Mouse (Mus musculus) stomach, embryonic 16.5 days (tissue): ENCODE data around the gene Lipi. TPM values are rescaled to one million over a fixed set of nuclear protein-coding genes. Genes with fewer than 3 reads are reported as not detected.

Source experiments
- ATAC-seq: fragments of 200-750 bp; cut with Nextera tagmentation; 2 replicates; pipeline ENCODE4 v1.8.0; 2017; ENCODE audit warnings: moderate number of reproducible peaks, moderate TSS enrichment; ENCODE audit not compliant: insufficient read depth, low FRiP score
- H3K27ac ChIP-seq: fragments of 300-500 bp; sonication (generic); 2 replicates; pipeline ENCODE4 v1.5.1; 2014; ENCODE audit warnings: low read length
- H3K27me3 ChIP-seq: fragments of 300-500 bp; sonication (generic); 2 replicates; pipeline ENCODE4 v1.6.1; 2014; ENCODE audit warnings: low read length, control low read depth, mixed read lengths; ENCODE audit not compliant: control insufficient read depth, insufficient read depth
- H3K36me3 ChIP-seq: fragments of 300-500 bp; sonication (generic); 2 replicates; pipeline ENCODE4 v1.6.1; 2014; ENCODE audit warnings: low read length; ENCODE audit not compliant: control insufficient read depth, insufficient read depth
- H3K4me1 ChIP-seq: fragments of 300-500 bp; sonication (generic); 2 replicates; pipeline ENCODE4 v1.6.1; 2014; ENCODE audit warnings: low read length, control low read depth, mixed read lengths; ENCODE audit not compliant: control insufficient read depth, insufficient read depth
- H3K4me2 ChIP-seq: fragments of 300-500 bp; sonication (generic); 2 replicates; pipeline ENCODE4 v1.6.1; 2014; ENCODE audit warnings: low read depth, low read length, mixed read lengths
- H3K4me3 ChIP-seq: fragments of 300-500 bp; sonication (generic); replicated peaks from 2 replicates; pipeline ENCODE4 v1.5.1; 2014; ENCODE audit warnings: mild to moderate bottlenecking, low read length
- H3K9ac ChIP-seq: fragments of 300-500 bp; sonication (generic); 2 replicates; pipeline ENCODE4 v1.6.1; 2014; ENCODE audit warnings: low read length
- H3K9me3 ChIP-seq: fragments of 300-500 bp; sonication (generic); replicated peaks from 2 replicates; pipeline ENCODE4 v1.6.1; 2016; ENCODE audit warnings: low read length, control low read depth; ENCODE audit not compliant: control insufficient read depth
- WGBS: fragments of 180-500 bp; shearing (Covaris S2); extraction: QIAGEN DNeasy Blood & Tissue Kit; methylation state at CpG from one replicate; pipeline ENCODE4 v1.1.7; 2014; 5-methylcytosine and 5-hydroxymethylcytosine counted together
- polyA plus RNA-seq: library from polyadenylated mRNA; unstranded; fragments of >200 nt; fragmentation: Nextera tagmentation; extraction: Ambion mirVana; gene quantifications from 2 replicates; pipeline ENCODE4 v1.2.1, GENCODE M21; 2015

The Lipi gene
- polyA plus RNA-seq, 1 experiment from 2014 or later: not detected

GRCm38 (mm10) chr16:75562910-75563309 lies 23.0 kb downstream of the Lipi start:
- H3K27ac ChIP-seq: no peak overlapping the region
- no peak overlapping the region for H3K4me2 ChIP-seq
- H3K27me3 ChIP-seq: no peaks in the 10 kb centered on the region
- no peak for ATAC-seq
- H3K4me3 ChIP-seq: no peak overlapping the region
- H3K9me3 ChIP-seq: no peaks in the 10 kb centered on the region
- 76% methylated on average over 2 of the region's 2 CpGs for WGBS
- H3K9ac ChIP-seq: no peak overlapping the region
- no peaks in the 10 kb centered on the region for H3K4me1 ChIP-seq
- no peaks in the 10 kb centered on the region for H3K36me3 ChIP-seq

- no peak overlapping the region for H3K9ac ChIP-seq
- no peak for ATAC-seq
Measured at GRCm38 (mm10) chr16:75545310-75545709, 40.6 kb downstream of the Lipi start.

GRCm38 (mm10) chr16:75537784-75538565 lies 47.9 kb downstream of the Lipi start:
- Histone ChIP-seq H3K4me3 (no peak overlapping the region), H3K9me3 (no peaks in the 10 kb centered on the region), H3K4me2 (no peak overlapping the region), H3K27ac (no peak overlapping the region), H3K27me3 (no peaks in the 10 kb centered on the region), H3K9ac (no peak overlapping the region), H3K36me3 (no peaks in the 10 kb centered on the region), H3K4me1 (no peaks in the 10 kb centered on the region)
- WGBS: 75% methylated on average over 7 of the region's 7 CpGs
- ATAC-seq: no peak

More at GRCm38 (mm10) chr16:75545310-75545709, 40.6 kb downstream of the Lipi start:
- Histone ChIP-seq H3K9me3 (no peaks in the 10 kb centered on the region), H3K27ac (no peak overlapping the region), H3K27me3 (no peaks in the 10 kb centered on the region), H3K4me1 (no peaks in the 10 kb centered on the region), H3K4me2 (no peak overlapping the region), H3K36me3 (no peaks in the 10 kb centered on the region), H3K4me3 (no peak overlapping the region)
- 82% methylated on average over 1 of the region's 1 CpGs for WGBS

- Histone ChIP-seq H3K4me2 (no peak overlapping the region), H3K4me3 (no peak overlapping the region), H3K9me3 (no peaks in the 10 kb centered on the region), H3K9ac (no peak overlapping the region), H3K36me3 (no peaks in the 10 kb centered on the region), H3K27ac (no peak overlapping the region), H3K4me1 (no peaks in the 10 kb centered on the region), H3K27me3 (no peaks in the 10 kb centered on the region)
- ATAC-seq: no peak
- 9% methylated on average over 1 of the region's 1 CpGs for WGBS
Measured at GRCm38 (mm10) chr16:75531705-75532104, 54.2 kb downstream of the Lipi start.

GRCm38 (mm10) chr16:75496568-75496967 lies 89.3 kb downstream of the Lipi start:
- Histone ChIP-seq H3K4me3 (no peak overlapping the region), H3K9me3 (no peaks in the 10 kb centered on the region), H3K4me1 (no peaks in the 10 kb centered on the region), H3K27ac (no peak overlapping the region), H3K36me3 (no peaks in the 10 kb centered on the region), H3K4me2 (no peak overlapping the region), H3K27me3 (no peaks in the 10 kb centered on the region), H3K9ac (no peak overlapping the region)
- WGBS: 76% methylated on average over 4 of the region's 4 CpGs
- no peak for ATAC-seq

Other genes starting within 250 kb of the Lipi start
- 0.36 and 0.56 TPM in 2 replicates for gene Rbm11, start 6.8 kb upstream of the Lipi start, polyA plus RNA-seq
- 28.8 and 29.3 TPM in 2 replicates for gene Hspa13, start 181.0 kb upstream of the Lipi start, polyA plus RNA-seq